Mouse (Mus musculus) embryonic fibroblast, embryonic 13.5 days (primary cell): ENCODE data around the gene Golga5.

ENCODE experiments used
- CTCF ChIP-seq: IDR thresholded peaks from 2 replicates; pipeline ENCODE4 v1.5.1; 2011; ENCODE audit warnings: mild to moderate bottlenecking, control low read depth, low read length, moderate library complexity, borderline replicate concordance; ENCODE audit not compliant: insufficient read depth
- POLR2A ChIP-seq: IDR thresholded peaks from 2 replicates; pipeline ENCODE4 v1.6.1; 2011; ENCODE audit warnings: low read depth, mild to moderate bottlenecking, control low read depth, low read length, moderate library complexity

GRCm38 (mm10) chr12:102426285-102426684 is 42.6 kb upstream of the Golga5 start:
- TF ChIP-seq POLR2A = no peak
- no peak for TF ChIP-seq CTCF
